Mouse (Mus musculus): ENCODE measurements around the gene Acvr1b.

The Acvr1b gene

DNA sequence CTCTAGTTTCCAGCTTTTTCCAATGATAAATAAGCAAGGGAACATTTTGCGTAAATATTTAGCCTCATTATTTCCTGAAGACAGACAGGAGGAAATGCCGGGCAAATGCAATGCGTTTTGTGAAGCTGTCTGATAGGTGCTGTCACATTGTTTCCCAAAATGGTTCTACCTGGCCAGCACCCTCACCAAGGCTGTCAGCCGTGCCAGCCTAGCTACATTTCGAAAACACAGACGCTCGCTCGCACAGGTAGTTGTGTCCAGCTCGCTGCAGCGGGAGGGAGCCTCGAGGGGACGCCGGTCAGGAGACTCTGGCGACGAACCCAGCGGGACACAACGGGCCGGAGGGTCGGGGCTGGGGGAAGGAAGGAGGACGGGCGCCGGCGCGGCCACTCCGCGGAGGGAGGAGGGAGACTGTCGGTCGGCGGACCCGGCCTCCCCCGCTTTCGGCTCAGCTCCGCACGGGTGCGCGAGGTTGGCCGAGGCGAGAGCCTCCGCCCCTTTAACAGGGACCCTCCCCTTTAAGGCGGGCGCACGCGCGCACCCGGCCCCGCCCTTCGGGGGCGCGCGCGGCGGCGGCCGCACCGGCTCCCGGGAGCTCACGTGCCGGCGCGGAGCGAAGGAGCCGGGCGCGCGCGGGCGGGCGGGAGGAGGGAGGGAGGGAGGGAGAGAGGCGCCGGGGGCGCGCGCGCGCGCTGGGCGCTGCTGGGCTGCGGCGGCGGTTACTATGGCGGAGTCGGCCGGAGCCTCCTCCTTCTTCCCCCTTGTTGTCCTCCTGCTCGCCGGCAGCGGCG lies at the start of gene Acvr1b:
TSS of gene Acvr1b (plus strand) at position 647 of the 791 bp plus-strand sequence.
- peak; percentile 92 to 94 for DNase-seq

DNA sequence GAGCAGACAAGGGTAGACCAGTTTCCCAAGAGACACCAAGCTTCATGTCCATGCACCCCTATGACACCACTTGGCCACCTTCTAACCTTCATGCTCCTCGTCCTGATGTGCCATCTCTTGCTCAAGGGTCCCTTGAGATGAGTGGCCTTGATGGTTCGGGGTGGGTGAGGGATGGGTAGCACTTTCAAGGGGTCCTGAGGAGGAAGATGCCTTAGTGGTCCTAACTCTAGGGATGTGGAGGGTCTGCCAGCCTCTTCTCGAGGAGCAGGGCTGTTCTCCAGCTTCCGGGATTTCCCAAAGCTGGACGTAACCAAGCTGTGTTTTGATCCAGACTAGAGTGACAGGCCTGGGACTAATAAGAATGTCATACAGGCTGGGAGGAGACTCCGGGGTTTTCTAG lies 48.3 kb upstream of the Acvr1b start:
- no peak for DNase-seq

DNA sequence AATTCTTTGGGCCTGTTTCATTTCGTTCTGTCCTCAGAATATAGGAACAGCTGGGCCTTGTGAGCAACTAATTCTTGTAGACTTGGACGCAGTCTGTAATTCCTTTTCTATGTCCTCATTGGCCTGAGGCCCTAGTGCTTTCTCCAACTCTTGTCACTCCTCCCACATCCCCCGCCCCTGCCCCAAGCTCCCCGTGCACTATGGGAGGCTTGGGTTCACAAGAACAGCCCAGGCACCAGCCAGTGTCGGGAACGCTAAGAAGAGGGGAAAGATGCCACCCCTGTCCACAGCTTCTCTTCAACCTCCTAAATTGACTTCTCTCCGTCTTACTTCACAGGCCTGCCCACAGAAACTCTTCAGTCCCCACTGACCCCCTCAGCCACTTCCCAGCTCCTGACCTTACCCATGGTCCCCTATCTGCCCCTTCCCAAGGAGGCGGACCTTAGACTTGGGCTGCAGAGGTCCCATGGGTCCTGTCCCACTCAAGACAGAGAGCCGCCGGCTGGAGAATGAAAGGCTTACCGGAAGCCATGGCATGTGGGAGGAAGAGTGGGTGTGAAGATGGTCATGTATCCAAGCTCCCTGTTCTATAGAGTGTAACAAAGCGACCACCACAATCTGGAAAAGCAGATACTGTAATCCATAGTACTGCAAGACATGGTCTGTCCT lies 46.9 kb upstream of the Acvr1b start:
- no peak for DNase-seq

DNA sequence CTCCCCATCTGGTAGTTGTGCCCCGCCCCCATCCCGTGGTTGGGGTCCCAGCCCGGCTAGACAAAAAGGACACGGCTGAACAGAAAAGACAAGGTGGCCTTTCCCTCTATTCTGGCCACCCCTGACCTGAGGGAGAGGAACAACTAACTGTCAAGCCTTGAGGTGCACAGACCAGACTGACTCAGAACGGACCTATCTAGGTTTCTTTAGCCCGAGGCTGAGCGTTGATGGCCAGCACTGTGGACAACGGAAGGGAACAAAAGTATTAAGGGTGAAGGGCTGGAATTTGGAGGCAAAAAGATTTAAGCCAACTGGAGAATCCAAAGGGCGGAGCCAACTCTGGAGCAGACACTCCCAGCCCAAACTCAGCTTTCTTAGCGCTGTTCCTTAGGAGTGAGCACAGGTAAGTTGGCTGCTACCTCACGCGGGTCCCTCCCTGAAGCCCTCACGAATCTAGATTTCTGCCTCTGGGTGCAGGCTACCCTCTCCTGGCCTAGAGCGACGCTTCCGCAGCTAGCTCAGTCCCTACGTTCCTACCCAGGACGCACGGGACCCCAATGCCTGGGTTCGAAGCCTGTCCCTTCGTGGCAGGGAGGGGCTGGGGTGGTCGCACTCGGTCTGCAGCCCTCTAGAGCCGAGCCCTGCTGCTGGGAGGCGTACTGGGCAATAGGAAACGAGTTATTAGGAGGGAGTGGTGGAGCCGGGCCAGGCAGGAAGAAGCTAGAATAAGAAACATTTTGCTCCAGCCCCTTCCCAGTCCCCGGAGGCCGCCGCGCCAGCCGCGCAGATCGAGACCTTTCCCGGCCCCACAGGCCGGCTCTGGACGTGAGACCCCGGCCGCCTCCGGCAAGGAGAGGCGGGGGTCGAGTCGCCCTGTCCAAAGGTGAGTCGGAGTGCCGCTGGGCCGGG lies 45.4 kb upstream of the Acvr1b start, which contains the start of gene Acvrl1:
TSS of gene Acvrl1 (plus strand) at position 342 of the 909 bp plus-strand sequence.
- DNase-seq: no peak

DNA sequence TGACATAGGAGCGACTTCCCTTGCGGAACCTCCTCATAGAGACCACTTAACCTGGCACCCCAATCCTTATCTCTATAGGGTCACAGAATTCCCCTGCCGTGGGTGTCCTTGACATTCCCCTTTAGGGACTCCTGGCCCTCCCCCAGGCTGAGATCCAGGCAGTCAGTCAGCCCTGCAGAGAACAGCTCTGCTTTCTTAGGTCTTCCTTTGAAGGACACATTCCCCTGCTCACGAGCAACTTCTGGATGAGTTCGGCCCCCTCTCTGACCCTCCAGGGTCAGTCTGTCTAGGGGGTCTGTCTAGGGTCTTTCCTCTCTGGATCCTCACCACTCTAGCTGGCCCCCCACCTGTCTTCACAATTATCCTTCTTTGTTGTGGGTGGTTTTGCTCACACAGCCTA lies 44.5 kb upstream of the Acvr1b start:
- no peak for DNase-seq

DNA sequence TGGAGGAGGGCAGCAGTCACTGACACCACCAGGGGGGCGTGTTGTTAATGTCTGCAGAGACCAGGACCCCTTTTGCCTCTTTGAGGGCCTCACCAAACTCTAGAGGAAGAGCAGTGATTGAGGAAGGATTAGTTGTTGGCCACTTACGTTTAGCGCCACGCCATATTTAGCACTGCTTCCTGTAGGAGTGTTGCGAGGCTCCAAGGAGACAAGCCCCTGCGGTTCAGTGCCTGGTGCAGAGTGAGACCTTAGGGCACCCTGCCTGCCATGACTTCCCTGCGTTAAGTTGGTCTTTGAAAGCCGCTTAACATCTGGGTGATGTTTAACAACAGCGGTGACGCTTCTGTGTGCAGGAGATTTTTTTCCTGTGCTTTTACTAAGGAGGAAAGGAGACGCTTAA lies 42.4 kb upstream of the Acvr1b start:
- no peak for DNase-seq

DNA sequence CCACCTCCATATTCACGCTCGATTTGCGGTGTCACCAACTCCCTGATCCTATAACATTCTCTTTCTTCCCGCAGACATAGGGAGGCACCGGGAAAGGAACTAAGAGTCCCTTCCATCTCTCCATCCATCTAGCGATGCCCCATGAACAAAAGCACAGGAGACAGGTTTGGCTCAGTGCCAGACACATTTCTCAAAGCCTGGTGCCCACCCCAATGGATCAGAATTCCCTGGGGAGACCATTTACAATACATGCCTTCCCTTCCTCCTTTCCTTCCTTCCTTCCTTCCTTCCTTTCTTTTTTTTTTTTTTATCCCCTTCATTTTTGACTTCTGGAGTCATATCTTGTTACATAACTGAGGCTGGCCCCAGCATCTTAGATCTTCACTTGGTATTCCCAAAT lies 41.8 kb upstream of the Acvr1b start:
- DNase-seq: no peak

DNA sequence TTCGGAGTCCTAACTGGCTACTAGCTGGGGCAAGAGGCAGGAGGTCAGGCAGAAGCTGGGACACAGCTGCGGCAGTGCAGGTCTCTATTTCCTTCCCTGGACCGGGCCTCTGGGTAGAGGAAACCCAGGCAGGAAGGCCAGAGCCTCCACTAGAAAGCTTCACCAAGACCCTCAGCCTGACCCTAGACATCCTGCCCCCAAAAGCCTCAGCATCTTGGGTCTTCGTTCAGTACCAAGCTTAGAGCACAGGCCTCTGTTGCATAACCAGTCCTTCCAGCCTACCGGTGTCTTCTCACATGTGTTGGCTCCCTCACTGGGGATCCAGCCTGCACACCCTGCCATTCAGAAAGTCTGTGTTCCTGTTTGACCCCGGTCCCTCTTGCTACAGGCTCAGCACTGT lies 41.1 kb upstream of the Acvr1b start:
- DNase-seq: no peak

DNA sequence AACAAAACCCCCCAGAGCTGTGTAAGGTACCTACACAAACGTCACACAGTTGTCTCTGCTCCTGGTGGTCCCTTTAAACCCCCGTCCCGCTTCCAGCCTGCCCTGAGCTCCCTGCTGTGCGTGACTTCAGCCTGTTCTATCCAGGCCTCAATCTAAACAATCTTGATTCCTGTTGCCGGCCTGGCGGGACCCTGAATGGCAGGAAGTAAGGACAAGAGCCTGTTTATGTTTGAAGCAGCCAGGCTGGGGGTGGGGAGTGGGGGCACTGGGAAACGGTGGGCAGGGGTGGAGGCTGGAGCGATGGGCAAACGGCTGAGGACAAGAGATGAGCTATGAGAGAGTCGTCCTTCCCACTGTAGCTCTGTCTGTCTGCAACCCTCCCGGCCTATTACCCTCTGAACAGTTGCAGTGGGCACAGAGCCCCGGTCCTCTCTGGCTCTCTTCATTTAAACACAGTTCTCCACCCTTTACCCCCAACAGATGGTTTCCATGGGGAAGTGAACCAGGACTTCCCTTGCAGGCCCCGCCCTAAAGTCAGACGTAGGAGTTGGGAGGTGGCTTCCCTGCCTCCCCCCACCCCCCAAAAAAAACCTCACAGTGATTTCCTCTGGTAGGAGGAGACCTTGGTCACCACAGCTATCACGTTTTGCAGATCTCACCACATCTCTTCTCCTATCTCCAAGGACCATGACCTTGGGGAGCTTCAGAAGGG lies 39.7 kb upstream of the Acvr1b start:
- DNase-seq: peak in 1 of 2 experiments; percentile 37

DNA sequence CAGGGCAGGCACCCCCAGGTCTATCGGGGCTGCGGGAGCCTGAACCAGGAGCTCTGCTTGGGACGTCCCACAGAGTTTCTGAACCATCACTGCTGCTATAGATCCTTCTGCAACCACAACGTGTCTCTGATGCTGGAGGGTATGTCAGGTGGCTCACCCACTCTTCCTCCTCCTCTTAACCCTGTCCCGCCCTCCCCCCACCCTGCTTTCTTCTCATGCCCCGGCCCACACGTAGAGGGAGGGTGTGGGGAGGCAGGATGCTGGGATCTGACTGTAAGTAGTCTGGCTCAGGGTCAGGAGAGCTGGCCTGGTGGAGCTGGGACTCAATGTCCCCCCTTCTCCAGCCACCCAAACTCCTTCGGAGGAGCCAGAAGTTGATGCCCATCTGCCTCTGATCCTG lies 38.5 kb upstream of the Acvr1b start:
- DNase-seq: peak; percentile 36 to 71

DNA sequence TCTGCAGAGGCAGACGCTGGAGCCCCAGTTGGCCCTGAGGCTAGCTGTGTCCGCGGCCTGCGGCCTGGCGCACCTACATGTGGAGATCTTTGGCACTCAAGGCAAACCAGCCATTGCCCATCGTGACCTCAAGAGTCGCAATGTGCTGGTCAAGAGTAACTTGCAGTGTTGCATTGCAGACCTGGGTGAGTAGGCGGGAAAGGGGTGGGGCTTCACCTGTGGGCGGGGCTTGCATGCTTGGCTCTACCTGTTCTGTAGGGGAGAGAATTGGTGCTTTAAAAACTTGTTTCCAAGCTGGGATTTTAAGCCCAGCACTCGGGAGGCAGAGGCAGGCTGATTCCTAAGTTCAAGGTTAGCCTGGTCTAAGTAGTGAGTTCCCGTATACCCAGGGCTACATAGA lies 36.4 kb upstream of the Acvr1b start:
- DNase-seq: no peak

DNA sequence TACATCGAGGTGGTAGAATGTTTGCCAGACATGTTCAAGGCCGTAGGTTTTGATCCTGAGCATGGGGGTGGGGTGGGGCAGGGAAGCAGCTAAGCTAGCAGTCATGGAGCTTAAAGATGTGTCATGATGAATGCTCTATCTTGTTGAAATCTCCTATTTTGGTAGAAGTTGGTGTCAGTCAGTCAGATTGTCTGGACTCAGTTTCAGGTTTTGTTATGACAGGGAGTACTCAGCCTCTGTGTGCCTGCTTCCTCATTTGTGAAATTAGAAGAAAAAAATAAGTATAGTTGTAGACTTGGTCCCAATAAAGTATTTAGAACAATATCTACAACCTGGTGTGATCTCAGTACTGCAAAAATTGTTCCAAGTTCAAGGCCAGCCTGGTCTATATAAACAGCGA lies 35.2 kb upstream of the Acvr1b start:
- no peak for DNase-seq

DNA sequence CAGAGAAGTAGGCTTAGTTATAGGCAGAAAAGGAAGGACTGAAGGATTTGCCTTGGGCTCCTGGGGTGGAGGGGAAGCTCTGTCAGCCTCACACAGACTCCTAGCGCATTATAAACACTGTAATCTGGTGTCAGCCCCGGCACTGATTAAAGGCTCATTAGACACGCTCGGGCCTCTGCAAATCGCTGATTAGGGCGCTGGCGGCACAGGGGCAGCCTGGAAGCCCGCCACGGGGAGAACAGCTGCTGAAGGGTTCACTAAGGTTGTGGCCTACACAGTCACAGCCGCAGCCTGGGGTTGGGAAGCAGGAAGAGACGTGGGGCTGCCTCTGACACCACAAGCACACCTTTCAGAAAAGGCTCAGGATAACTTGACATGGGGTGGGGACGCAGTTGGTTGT lies 34.0 kb upstream of the Acvr1b start:
- DNase-seq: peak in 1 of 2 experiments; percentile 35

DNA sequence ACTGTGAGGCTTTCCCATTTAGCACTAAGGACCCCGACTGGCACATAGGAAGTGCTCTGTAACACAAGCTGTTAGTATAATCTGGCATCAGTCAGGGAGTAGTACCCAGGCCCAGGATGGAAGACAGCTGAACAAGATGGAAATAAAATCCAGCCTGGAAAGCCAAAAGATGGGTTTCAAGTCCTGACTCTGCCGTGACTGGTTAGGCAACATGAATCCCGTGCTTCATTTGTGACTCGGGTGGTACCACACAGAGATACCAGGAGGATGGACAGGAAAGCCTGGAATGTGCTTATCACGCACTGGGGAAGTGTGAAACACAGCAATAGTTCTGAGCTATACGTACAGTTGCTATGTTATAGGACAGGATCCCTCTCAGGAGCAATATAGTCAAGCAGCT lies 33.3 kb upstream of the Acvr1b start:
- no peak for DNase-seq

DNA sequence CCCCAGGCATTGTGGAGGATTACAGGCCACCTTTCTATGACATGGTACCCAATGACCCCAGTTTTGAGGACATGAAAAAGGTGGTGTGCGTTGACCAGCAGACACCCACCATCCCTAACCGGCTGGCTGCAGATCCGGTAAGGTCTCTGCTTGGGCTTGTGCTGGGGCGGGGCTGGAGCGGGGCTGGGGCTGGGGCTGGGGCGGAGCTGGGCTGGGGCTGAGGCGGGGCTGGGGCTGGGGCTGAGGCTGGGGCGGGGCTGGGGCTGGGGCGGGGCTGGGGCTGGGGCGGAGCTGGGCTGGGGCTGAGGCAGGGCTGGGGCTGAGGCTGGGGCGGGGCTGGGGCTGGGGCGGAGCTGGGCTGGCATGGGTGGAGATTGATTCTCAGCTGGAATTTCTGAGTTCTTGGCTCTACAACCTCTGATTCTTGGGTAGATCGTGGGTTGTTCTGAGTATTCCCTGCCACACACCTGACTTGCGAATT lies 32.8 kb upstream of the Acvr1b start:
- DNase-seq: peak; percentile 63 to 76

DNA sequence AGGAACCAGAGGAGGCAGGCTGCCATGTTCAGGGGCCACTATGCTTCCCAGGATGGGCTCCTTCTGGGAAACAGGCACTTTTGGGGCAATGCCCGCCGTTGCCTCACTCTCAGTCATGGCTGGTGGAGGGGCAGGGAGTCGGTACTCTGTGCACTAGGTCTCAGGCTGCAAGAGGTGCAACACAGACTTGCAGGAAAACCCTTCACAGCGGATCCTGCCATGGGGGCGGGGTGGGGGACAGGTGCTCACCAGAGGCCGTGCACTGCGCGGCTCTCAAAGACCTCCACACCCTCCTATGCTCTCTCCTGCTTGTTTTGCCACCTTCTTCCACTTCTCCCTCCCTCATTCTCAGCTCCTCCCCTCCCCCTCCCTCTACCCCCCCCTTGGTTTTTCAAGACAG lies 31.2 kb upstream of the Acvr1b start:
- peak in 1 of 2 experiments; percentile 22 for DNase-seq

DNA sequence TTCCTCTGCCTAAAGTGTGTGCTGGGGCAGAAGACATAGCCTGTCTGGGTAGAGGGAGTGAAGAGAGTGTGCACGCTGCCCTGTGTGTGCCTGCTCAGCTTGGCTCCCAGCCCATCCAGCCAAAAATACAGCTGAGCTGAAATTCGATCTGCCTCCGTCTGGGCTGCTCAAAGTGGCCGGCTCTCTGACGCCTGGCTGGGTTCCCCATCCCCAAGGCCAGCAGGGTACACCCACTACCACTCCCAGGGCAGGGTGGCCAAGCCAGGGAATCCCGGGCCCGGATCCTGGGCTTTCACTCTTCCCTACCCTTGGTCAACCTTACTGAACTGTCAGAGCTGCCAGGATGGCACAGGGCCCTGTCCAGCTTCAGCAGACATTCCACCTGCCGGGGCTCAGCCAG lies 30.4 kb upstream of the Acvr1b start:
- peak in 1 of 2 experiments; percentile 6 for DNase-seq

DNA sequence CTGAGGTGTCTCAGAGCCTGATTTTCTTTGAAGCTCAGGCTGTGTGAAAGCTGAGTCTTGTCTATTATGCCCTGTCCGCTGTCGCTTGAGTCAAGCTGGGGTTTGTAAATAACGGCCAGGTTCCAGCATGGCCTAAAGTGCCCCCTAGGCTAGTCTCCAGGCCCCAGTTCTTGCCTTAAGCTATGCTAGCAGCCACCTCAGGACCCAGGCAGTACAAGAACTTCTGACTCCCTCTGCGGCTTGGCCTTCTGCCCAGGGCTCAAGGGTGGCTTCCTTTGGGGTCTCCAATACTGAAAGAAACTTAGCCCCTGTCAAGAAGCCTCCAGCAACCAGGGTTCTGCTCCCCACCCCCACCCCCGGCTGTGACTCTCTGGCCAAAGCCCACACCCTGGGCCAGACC lies 29.7 kb upstream of the Acvr1b start:
- no peak for DNase-seq

DNA sequence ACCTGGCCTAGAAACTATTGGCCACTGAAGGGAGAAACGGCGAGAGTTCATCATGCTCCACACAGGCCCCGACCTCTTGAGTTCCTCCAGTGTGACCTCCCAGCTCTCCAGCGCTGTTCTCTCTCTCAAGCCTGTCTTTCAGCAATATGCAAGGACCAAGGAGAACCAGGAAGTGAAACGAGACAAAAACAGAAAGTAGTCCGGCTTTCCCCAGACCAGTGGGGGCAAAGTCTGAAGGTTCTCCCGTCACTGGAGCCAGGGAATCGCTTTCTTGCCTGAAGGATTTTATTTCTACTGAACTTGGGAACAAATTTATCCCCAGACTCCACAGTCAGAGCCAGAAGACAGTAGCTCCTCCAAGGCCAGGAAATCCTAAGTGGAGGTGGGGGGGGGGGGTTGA lies 29.1 kb upstream of the Acvr1b start:
- no peak for DNase-seq

DNA sequence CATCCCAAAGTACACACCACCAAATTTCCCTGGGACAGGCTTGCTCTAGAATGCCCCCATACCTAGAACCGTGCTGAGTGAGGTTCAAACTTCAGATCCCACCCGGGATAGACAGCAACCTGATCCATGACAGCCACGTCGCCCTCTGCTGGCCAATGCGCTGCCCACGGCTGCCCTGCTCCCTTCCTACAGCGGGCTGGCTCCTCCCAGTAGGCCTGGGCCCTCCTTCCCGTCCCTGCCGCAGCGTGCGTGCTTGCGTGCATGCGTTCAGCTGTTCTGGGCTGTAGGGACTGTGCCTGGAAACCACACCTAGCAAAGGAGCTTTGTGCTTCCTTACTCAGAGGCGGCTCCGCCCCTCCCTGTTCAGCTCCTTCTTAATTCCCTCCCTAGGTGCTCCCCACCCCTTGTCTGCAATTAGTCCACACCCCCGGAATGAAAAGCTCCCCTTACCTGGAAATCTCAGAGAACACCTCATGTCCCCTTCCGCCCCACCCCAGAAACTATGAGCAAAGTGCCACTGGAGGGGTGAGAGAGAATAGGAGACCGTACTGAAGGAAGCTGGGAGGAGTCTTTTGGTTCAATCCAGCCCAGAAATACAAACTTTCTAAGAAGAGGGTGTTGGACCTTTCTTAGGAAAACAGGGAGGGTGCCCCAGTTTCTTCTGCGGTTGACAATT lies 28.3 kb upstream of the Acvr1b start:
- peak; percentile 93 to 94 for DNase-seq

DNA sequence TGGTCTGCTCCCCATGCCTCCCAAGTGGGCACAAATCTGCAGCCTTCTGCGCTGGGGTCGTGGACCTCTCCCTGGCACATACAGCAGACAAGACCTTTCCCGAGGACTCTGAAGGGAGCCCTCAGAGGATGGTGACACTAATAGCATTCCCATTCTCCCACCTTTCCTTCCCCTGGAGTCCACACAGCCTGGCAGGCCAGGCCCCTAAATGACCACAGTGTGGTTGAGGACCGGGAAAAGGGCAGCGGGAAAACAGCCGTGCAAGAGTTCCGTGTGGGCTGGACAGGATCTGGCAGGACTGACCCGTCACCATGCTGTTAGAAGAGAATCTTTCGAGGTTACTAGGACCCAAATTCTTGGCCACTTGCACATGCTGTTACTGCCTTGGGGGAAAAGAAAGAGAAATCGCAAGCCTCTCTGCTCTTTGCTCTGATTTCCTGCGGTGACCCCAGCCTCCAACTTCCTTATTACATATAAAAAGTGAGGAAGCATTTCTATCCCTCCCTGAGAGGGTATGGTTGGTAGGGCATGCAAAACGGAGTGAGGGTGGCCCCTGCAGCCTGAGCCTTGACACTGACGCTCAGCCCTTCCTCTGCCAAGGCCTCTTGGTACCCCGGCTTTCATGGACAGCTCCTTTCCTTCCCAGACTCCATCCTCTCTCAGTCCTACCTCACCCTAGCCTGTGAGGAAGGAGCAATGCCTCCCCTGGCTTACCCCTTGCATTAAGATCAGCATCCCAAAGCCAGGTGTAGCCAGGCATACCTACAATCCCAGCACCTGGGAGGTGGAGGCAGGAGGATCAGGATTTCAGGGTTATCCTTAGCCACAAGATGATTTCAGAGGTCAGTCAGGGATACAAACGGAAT lies 27.5 kb upstream of the Acvr1b start:
- peak in 1 of 2 experiments; percentile 14 for DNase-seq
